Mouse (Mus musculus): ENCODE measurements around the gene Gpr101. TPM values are rescaled to one million over a fixed set of nuclear protein-coding genes. Genes with fewer than 3 reads are reported as not detected.

Gpr101 gene
- not detected in 2 replicates for polyA plus RNA-seq (2012; rRNA removed; ENCODE audit: low replicate concordance)

GRCm38 (mm10) chrX:57503634-57504033 lies at the start of gene Gpr101:
Gene Gpr101 (minus strand): TSS chrX:57503757.

Other genes with a start within 250 kb of the Gpr101 start
- gene Arhgef6, start 165.0 kb downstream of the Gpr101 start, polyA plus RNA-seq (2012; rRNA removed; ENCODE audit: low replicate concordance), result 21.1 and 26.7 TPM in 2 replicates
- gene Rbmx, start 110.7 kb downstream of the Gpr101 start, polyA plus RNA-seq (2012; rRNA removed; ENCODE audit: low replicate concordance), result 13.8 and 22.6 TPM in 2 replicates
- gene Gm364, start 94.6 kb downstream of the Gpr101 start, polyA plus RNA-seq (2012; rRNA removed; ENCODE audit: low replicate concordance), result not detected in 2 replicates